Mouse (Mus musculus) hindbrain, embryonic 15.5 days (tissue): ENCODE measurements around the gene Edem2. TPM values are rescaled to one million over a fixed set of nuclear protein-coding genes. Genes with fewer than 3 reads are reported as not detected.
A peak's percentile ranks its signal among the peaks of the same experiment; 100 is the strongest.

Experiments used
- ATAC-seq: fragments of 200-750 bp; cut with Nextera tagmentation; 2 replicates; pipeline ENCODE4 v1.8.0; 2017; ENCODE audit warnings: low read depth, moderate number of reproducible peaks, moderate TSS enrichment; ENCODE audit not compliant: low FRiP score
- H3K27ac ChIP-seq: fragments of 300-500 bp; sonication (generic); replicated peaks from 2 replicates; pipeline ENCODE4 v1.5.1; 2015; ENCODE audit warnings: mild to moderate bottlenecking, inconsistent platforms
- H3K27me3 ChIP-seq: fragments of 300-500 bp; sonication (generic); 2 replicates; pipeline ENCODE4 v1.6.1; 2015; ENCODE audit warnings: control low read depth, inconsistent platforms
- H3K36me3 ChIP-seq: fragments of 300-500 bp; sonication (generic); 2 replicates; pipeline ENCODE4 v1.6.1; 2015; ENCODE audit warnings: control low read depth, inconsistent platforms
- H3K4me1 ChIP-seq: fragments of 300-500 bp; sonication (generic); replicated peaks from 2 replicates; pipeline ENCODE4 v1.6.1; 2015; ENCODE audit warnings: control low read depth, inconsistent platforms
- H3K4me2 ChIP-seq: fragments of 300-500 bp; sonication (generic); 2 replicates; pipeline ENCODE4 v1.6.1; 2015; ENCODE audit warnings: moderate library complexity, mild to moderate bottlenecking, inconsistent platforms
- H3K4me3 ChIP-seq: fragments of 300-500 bp; sonication (generic); 2 replicates; pipeline ENCODE4 v1.5.1; 2015; ENCODE audit warnings: mild to moderate bottlenecking, inconsistent platforms
- H3K9ac ChIP-seq: fragments of 300-500 bp; sonication (generic); 2 replicates; pipeline ENCODE4 v1.6.1; 2015; ENCODE audit warnings: inconsistent platforms
- H3K9me3 ChIP-seq: fragments of 300-500 bp; sonication (generic); 2 replicates; pipeline ENCODE4 v1.6.1; 2016; ENCODE audit warnings: control low read depth, inconsistent platforms
- WGBS: fragments of 180-500 bp; shearing (Covaris S2); methylation state at CpG from one replicate; pipeline ENCODE4 v1.1.7; 2015; 5-methylcytosine and 5-hydroxymethylcytosine counted together
- polyA plus RNA-seq: library from polyadenylated mRNA; unstranded; fragments of >200 nt; fragmentation: Nextera tagmentation; extraction: Ambion mirVana; gene quantifications from 2 replicates; pipeline ENCODE4 v1.2.1, GENCODE M21; 2015

The Edem2 gene
- polyA plus RNA-seq = 39.9 and 42.4 TPM in 2 replicates

- H3K36me3 ChIP-seq = peaks cover 15% of the 10 kb centered on the region; the same call in 1 of the 2 replicates
- H3K27ac ChIP-seq = peak within 1 kb of the TSS; percentile 69
- H3K4me3 ChIP-seq = peak within 1 kb of the TSS; percentile 88
- H3K27me3 ChIP-seq = no peaks in the 10 kb centered on the region
- WGBS = under 1% methylated on average over 33 of the region's 33 CpGs
- peak within 1 kb of the TSS; percentile 84 for H3K4me2 ChIP-seq
- ATAC-seq = peak; percentile 96
- H3K9ac ChIP-seq = peak within 1 kb of the TSS; percentile 81
- peaks cover 15% of the 10 kb centered on the region for H3K4me1 ChIP-seq
- H3K9me3 ChIP-seq = no peaks in the 10 kb centered on the region
Measured at GRCm38 (mm10) chr2:155729158-155729645, at the start of gene Edem2. TSS of gene Edem2 (minus strand) at chr2:155729475.

DNA sequence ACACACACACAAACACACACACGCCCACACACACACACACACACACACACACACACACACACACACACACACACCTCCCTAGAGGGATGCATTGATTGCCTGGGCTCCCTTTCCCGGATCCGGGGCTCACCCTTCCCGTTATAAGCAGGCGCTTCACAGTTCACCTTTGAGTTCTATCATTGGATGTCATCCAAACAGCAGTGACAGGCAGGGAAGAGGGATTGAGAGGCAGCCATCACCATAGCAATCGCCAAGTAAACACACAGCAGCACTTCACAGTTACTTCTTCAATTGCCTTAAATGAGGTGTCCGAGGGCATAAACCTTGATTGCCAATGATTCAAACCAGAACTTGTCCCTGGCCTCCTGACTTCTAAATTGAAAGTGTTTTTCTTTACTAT is 49.8 kb upstream of the Edem2 start:
- peaks cover 47% of the 10 kb centered on the region for H3K4me1 ChIP-seq
- no peak overlapping the region for H3K9ac ChIP-seq
- H3K36me3 ChIP-seq = no peaks in the 10 kb centered on the region
- no peaks in the 10 kb centered on the region for H3K27me3 ChIP-seq
- no peak for ATAC-seq
- H3K27ac ChIP-seq = no peak overlapping the region
- 43% methylated on average over 7 of the region's 7 CpGs for WGBS
- H3K4me2 ChIP-seq = no peak overlapping the region
- no peak overlapping the region for H3K4me3 ChIP-seq
- H3K9me3 ChIP-seq = no peaks in the 10 kb centered on the region

GRCm38 (mm10) chr2:155778004-155778403 is 48.7 kb upstream of the Edem2 start:
- Histone ChIP-seq H3K27ac (no peak overlapping the region), H3K4me3 (no peak overlapping the region), H3K9ac (no peak overlapping the region), H3K9me3 (no peaks in the 10 kb centered on the region), H3K36me3 (no peaks in the 10 kb centered on the region), H3K27me3 (no peaks in the 10 kb centered on the region), H3K4me1 (peaks cover 47% of the 10 kb centered on the region), H3K4me2 (peak overlapping the region; percentile 64)
- ATAC-seq = no peak; the same call in 1 of the 2 replicates
- 42% methylated on average over 6 of the region's 6 CpGs for WGBS

- no peak overlapping the region for H3K4me3 ChIP-seq
- peaks cover 47% of the 10 kb centered on the region for H3K4me1 ChIP-seq
- no peak for ATAC-seq
- no peaks in the 10 kb centered on the region for H3K36me3 ChIP-seq
- H3K27me3 ChIP-seq = no peaks in the 10 kb centered on the region
- no peak overlapping the region for H3K27ac ChIP-seq
- WGBS = 40% methylated on average over 4 of the region's 4 CpGs
- no peak overlapping the region for H3K9ac ChIP-seq
- no peaks in the 10 kb centered on the region for H3K9me3 ChIP-seq
- peak overlapping the region; percentile 64 for H3K4me2 ChIP-seq
Measured at GRCm38 (mm10) chr2:155777688-155777985, 48.4 kb upstream of the Edem2 start.

GRCm38 (mm10) chr2:155776824-155777687 is 47.8 kb upstream of the Edem2 start:
- H3K4me1 ChIP-seq = peaks cover 47% of the 10 kb centered on the region
- H3K36me3 ChIP-seq = no peaks in the 10 kb centered on the region
- WGBS = 67% methylated on average over 10 of the region's 10 CpGs
- H3K4me3 ChIP-seq = peak overlapping the region; percentile 79
- H3K4me2 ChIP-seq = peak overlapping the region; percentile 64
- ATAC-seq = no peak
- peak overlapping the region; percentile 89; the same call in 1 of the 2 replicates for H3K9ac ChIP-seq
- no peaks in the 10 kb centered on the region for H3K27me3 ChIP-seq
- 0 out of 2 replicates have a peak overlapping the region, but pooled peaks have one; percentile 7 for H3K27ac ChIP-seq
- no peaks in the 10 kb centered on the region for H3K9me3 ChIP-seq

GRCm38 (mm10) chr2:155775685-155776263 is 46.5 kb upstream of the Edem2 start:
- H3K27ac ChIP-seq = peak overlapping the region; percentile 92
- peak overlapping the region; percentile 64 for H3K4me2 ChIP-seq
- no peaks in the 10 kb centered on the region for H3K36me3 ChIP-seq
- H3K4me1 ChIP-seq = peaks cover 47% of the 10 kb centered on the region
- no peaks in the 10 kb centered on the region for H3K9me3 ChIP-seq
- H3K9ac ChIP-seq = peak overlapping the region; percentile 89
- no peaks in the 10 kb centered on the region for H3K27me3 ChIP-seq
- peak; percentile 75 for ATAC-seq
- H3K4me3 ChIP-seq = peak overlapping the region; percentile 79
- WGBS = 2% methylated on average over 44 of the region's 44 CpGs

GRCm38 (mm10) chr2:155774927-155775684 is 45.8 kb upstream of the Edem2 start, which contains the start of gene Mmp24:
TSS of gene Mmp24 (plus strand) at chr2:155775342.
- Histone ChIP-seq H3K9ac (peak within 1 kb of the TSS; percentile 89), H3K27me3 (no peaks in the 10 kb centered on the region), H3K4me1 (peaks cover 47% of the 10 kb centered on the region), H3K36me3 (no peaks in the 10 kb centered on the region), H3K9me3 (no peaks in the 10 kb centered on the region), H3K27ac (peak within 1 kb of the TSS; percentile 92), H3K4me3 (peak within 1 kb of the TSS; percentile 79), H3K4me2 (peak within 1 kb of the TSS; percentile 64)
- WGBS = 2% methylated on average over 81 of the region's 100 CpGs
- peak; percentile 21; the same call in 1 of the 2 replicates for ATAC-seq

DNA sequence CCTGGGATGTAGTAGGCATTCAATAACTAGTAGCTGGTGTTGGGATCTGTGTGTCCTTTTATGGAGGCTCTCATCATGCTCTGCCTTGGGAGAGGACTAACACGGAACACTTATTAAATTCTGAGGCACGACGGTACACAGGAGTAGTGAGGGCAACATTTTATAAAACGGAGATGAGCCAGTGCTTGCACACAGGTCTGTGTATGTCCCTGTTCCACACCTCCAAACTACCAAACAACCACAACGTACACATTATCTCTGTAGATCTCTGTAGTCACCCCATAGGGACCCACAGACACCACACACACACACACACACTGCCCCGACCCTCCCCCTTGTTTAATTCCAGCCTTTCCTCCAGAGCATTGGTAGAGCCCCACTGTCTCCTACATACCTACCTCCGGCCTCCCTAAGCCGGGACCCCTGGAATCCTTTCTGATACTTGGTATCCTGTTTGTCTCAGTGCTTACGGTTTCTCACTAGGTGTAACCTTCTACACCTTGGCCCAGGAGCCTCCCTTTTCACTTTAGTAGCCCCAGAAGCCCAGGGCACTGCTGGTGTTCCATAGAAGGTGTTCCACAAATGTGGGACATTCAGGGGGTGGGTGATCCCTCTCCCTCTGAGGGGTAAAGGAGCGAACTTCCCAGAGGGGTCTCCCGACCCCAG is 45.1 kb upstream of the Edem2 start:
- H3K4me3 ChIP-seq = peak overlapping the region; percentile 79
- 60% methylated on average over 11 of the region's 11 CpGs for WGBS
- H3K4me1 ChIP-seq = peaks cover 40% of the 10 kb centered on the region
- 0 out of 2 replicates have a peak overlapping the region, but pooled peaks have one; percentile 65 for H3K27ac ChIP-seq
- no peaks in the 10 kb centered on the region for H3K9me3 ChIP-seq
- no peaks in the 10 kb centered on the region for H3K27me3 ChIP-seq
- peak overlapping the region; percentile 89; the same call in 1 of the 2 replicates for H3K9ac ChIP-seq
- no peak for ATAC-seq
- no peaks in the 10 kb centered on the region for H3K36me3 ChIP-seq
- peak overlapping the region; percentile 64 for H3K4me2 ChIP-seq

DNA sequence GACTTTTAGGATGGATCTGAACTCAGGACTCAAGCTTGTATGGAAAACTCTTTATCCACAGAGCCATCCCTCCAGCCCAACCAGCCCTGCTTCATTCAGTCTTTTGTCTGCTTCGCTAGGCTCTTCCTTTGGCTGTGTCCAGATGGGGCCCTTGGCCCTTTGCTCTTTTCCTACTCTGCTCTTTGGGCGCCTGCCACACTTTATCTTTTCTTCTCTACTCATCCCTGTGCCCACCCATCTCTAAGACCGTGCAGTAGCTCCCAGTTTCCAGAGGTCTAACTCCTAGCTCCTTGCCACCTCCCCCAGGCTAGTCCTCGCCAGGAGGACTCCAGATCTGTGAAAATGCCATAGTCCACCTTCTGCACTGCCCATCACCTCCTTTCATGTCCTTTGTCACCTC is 44.4 kb upstream of the Edem2 start:
- Histone ChIP-seq H3K4me3 (no peak overlapping the region), H3K27me3 (no peaks in the 10 kb centered on the region), H3K27ac (no peak overlapping the region), H3K36me3 (no peaks in the 10 kb centered on the region), H3K4me1 (peaks cover 33% of the 10 kb centered on the region), H3K4me2 (no peak overlapping the region), H3K9me3 (no peaks in the 10 kb centered on the region), H3K9ac (no peak overlapping the region)
- 71% methylated on average over 4 of the region's 4 CpGs for WGBS
- no peak for ATAC-seq

DNA sequence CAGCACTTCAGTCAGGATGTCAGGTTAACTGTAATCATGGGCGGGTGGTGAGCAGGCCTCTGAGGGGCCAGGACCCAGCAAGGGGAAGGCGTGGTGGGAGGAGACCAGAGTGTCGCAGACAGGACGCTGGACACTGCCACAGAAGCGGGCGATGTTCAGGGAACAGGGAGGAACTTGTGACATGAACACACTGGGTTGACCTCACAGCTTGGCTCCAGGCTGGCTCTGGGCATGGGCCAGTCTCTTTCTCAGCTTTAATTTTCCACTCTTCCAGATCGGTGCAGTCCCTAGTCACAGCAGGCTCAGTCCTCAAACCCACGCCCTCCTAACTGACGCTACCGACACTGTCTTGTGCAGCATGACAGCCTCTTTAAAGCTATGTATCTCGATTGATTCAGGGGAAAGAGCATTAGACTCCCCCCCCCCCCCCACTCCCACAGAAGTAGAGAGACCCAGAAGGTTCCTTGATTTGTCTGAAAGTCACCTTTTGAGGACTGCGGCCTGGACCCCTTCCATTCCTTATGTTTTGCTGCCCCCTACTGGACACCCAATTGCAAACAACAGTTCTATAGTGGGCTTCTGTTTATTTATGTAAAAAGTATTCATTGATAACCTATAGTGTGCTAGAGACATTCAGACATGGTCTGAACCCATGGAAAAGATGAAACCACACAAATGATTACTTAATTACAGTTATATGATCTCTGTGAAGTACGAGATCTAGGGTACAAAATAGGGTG is 35.6 kb upstream of the Edem2 start:
- 53% methylated on average over 13 of the region's 13 CpGs for WGBS

More for the DNA sequence above, 35.6 kb upstream of the Edem2 start:
- peak; percentile 88; the same call in 1 of the 2 replicates for ATAC-seq
- Histone ChIP-seq H3K36me3 (no peaks in the 10 kb centered on the region), H3K27me3 (no peaks in the 10 kb centered on the region), H3K9ac (no peak overlapping the region), H3K4me1 (no peaks in the 10 kb centered on the region), H3K27ac (no peak overlapping the region), H3K9me3 (no peaks in the 10 kb centered on the region), H3K4me3 (no peak overlapping the region), H3K4me2 (no peak overlapping the region)
